Mouse (Mus musculus) midbrain, embryonic 16.5 days (tissue): ENCODE results near the gene 9230104L09Rik. TPM values are rescaled to one million over a fixed set of nuclear protein-coding genes. Genes with fewer than 3 reads are reported as not detected.

Source experiments
- ATAC-seq: fragments of 200-750 bp; cut with Nextera tagmentation; 2 replicates; pipeline ENCODE4 v1.8.0; 2017; ENCODE audit warnings: moderate TSS enrichment
- H3K27ac ChIP-seq: fragments of 300-500 bp; sonication (generic); 2 replicates; pipeline ENCODE4 v1.5.1; 2014; ENCODE audit warnings: mild to moderate bottlenecking, low read length, mixed read lengths
- H3K27me3 ChIP-seq: fragments of 300-500 bp; sonication (generic); 2 replicates; pipeline ENCODE4 v1.6.1; 2014; ENCODE audit warnings: low read depth, low read length, mixed read lengths; ENCODE audit not compliant: control insufficient read depth, insufficient read depth
- H3K36me3 ChIP-seq: fragments of 300-500 bp; sonication (generic); 2 replicates; pipeline ENCODE4 v1.6.1; 2014; ENCODE audit warnings: mild to moderate bottlenecking, low read length, moderate library complexity, mixed read lengths; ENCODE audit not compliant: control insufficient read depth, insufficient read depth
- H3K4me1 ChIP-seq: fragments of 300-500 bp; sonication (generic); 2 replicates; pipeline ENCODE4 v1.6.1; 2014; ENCODE audit warnings: mild to moderate bottlenecking, low read length, mixed read lengths; ENCODE audit not compliant: control insufficient read depth, insufficient read depth
- H3K4me2 ChIP-seq: fragments of 300-500 bp; sonication (generic); 2 replicates; pipeline ENCODE4 v1.6.1; 2014; ENCODE audit warnings: mild to moderate bottlenecking, low read length, mixed read lengths
- H3K4me3 ChIP-seq: fragments of 300-500 bp; sonication (generic); 2 replicates; pipeline ENCODE4 v1.5.1; 2014; ENCODE audit warnings: low read depth, mild to moderate bottlenecking, low read length, moderate library complexity, mixed read lengths
- H3K9ac ChIP-seq: fragments of 300-500 bp; sonication (generic); 2 replicates; pipeline ENCODE4 v1.6.1; 2014; ENCODE audit warnings: low read depth, low read length, mixed read lengths
- H3K9me3 ChIP-seq: fragments of 300-500 bp; sonication (generic); replicated peaks from 2 replicates; pipeline ENCODE4 v1.6.1; 2014; ENCODE audit warnings: mild to moderate bottlenecking, low read length, mixed read lengths; ENCODE audit not compliant: control insufficient read depth, poor library complexity, severe bottlenecking
- WGBS: fragments of 180-500 bp; shearing (Covaris S2); extraction: QIAGEN DNeasy Blood & Tissue Kit; methylation state at CpG from one replicate; pipeline ENCODE4 v1.1.7; 2014; 5-methylcytosine and 5-hydroxymethylcytosine counted together
- polyA plus RNA-seq: library from polyadenylated mRNA; unstranded; fragments of >200 nt; fragmentation: Nextera tagmentation; extraction: Ambion mirVana; gene quantifications from 2 replicates; pipeline ENCODE4 v1.2.1, GENCODE M21; 2015

Gene 9230104L09Rik
- polyA plus RNA-seq, 1 experiment from 2014 or later = not detected

- Histone ChIP-seq H3K27me3 (no peaks in the 10 kb centered on the region), H3K4me1 (peaks cover 17% of the 10 kb centered on the region), H3K4me2 (no peak overlapping the region), H3K9me3 (no peaks in the 10 kb centered on the region), H3K4me3 (no peak overlapping the region), H3K36me3 (peaks cover 10% of the 10 kb centered on the region; the same call in 1 of the 2 replicates), H3K9ac (no peak overlapping the region), H3K27ac (no peak overlapping the region)
- no peak for ATAC-seq
- 89% methylated on average over 1 of the region's 1 CpGs for WGBS
Observed at GRCm38 (mm10) chr2:148868959-148869358, 4.1 kb upstream of the 9230104L09Rik start.

- H3K36me3 ChIP-seq = no peaks in the 10 kb centered on the region
- no peak overlapping the region for H3K4me2 ChIP-seq
- H3K27me3 ChIP-seq = no peaks in the 10 kb centered on the region
- H3K4me1 ChIP-seq = no peaks in the 10 kb centered on the region
- no peak for ATAC-seq
- H3K4me3 ChIP-seq = no peak overlapping the region
- no peaks in the 10 kb centered on the region for H3K9me3 ChIP-seq
- H3K9ac ChIP-seq = no peak overlapping the region
- no peak overlapping the region for H3K27ac ChIP-seq
Observed at GRCm38 (mm10) chr2:148861693-148862092, 3.1 kb downstream of the 9230104L09Rik start.

GRCm38 (mm10) chr2:148860993-148861392, 3.8 kb downstream of the 9230104L09Rik start:
- ATAC-seq = no peak
- WGBS = 79% methylated on average over 4 of the region's 4 CpGs
- no peak overlapping the region for H3K4me3 ChIP-seq

GRCm38 (mm10) chr2:148857506-148857905, 7.3 kb downstream of the 9230104L09Rik start:
- WGBS = 80% methylated on average over 4 of the region's 4 CpGs
- H3K9ac ChIP-seq = no peak overlapping the region
- no peak overlapping the region for H3K27ac ChIP-seq
- no peak overlapping the region for H3K4me2 ChIP-seq
- no peak overlapping the region for H3K4me3 ChIP-seq
- H3K36me3 ChIP-seq = no peaks in the 10 kb centered on the region
- H3K27me3 ChIP-seq = no peaks in the 10 kb centered on the region
- no peaks in the 10 kb centered on the region for H3K9me3 ChIP-seq
- ATAC-seq = no peak
- no peaks in the 10 kb centered on the region for H3K4me1 ChIP-seq

More at GRCm38 (mm10) chr2:148860993-148861392, 3.8 kb downstream of the 9230104L09Rik start:
- Histone ChIP-seq H3K9ac (no peak overlapping the region), H3K9me3 (no peaks in the 10 kb centered on the region), H3K36me3 (no peaks in the 10 kb centered on the region), H3K27ac (no peak overlapping the region), H3K27me3 (no peaks in the 10 kb centered on the region), H3K4me2 (no peak overlapping the region), H3K4me1 (no peaks in the 10 kb centered on the region)

GRCm38 (mm10) chr2:148856630-148857400, 8.0 kb downstream of the 9230104L09Rik start:
- no peak overlapping the region for H3K4me2 ChIP-seq
- no peaks in the 10 kb centered on the region for H3K36me3 ChIP-seq
- no peaks in the 10 kb centered on the region for H3K9me3 ChIP-seq
- H3K9ac ChIP-seq = no peak overlapping the region
- H3K4me3 ChIP-seq = no peak overlapping the region
- no peaks in the 10 kb centered on the region for H3K4me1 ChIP-seq
- WGBS = 82% methylated on average over 8 of the region's 8 CpGs
- ATAC-seq = no peak
- H3K27me3 ChIP-seq = no peaks in the 10 kb centered on the region
- H3K27ac ChIP-seq = no peak overlapping the region

- Histone ChIP-seq H3K27me3 (no peaks in the 10 kb centered on the region), H3K4me1 (no peaks in the 10 kb centered on the region), H3K4me2 (no peak overlapping the region), H3K4me3 (no peak overlapping the region), H3K9me3 (no peaks in the 10 kb centered on the region), H3K36me3 (no peaks in the 10 kb centered on the region), H3K9ac (no peak overlapping the region), H3K27ac (no peak overlapping the region)
- peak; percentile 80 for ATAC-seq
- 45% methylated on average over 8 of the region's 8 CpGs for WGBS
Observed at GRCm38 (mm10) chr2:148851116-148851906, 13.5 kb downstream of the 9230104L09Rik start.

- no peak overlapping the region for H3K27ac ChIP-seq
- WGBS = 98% methylated on average over 2 of the region's 2 CpGs
- no peaks in the 10 kb centered on the region for H3K27me3 ChIP-seq
- H3K4me2 ChIP-seq = no peak overlapping the region
- no peaks in the 10 kb centered on the region for H3K9me3 ChIP-seq
- H3K4me1 ChIP-seq = no peaks in the 10 kb centered on the region
- ATAC-seq = no peak
- no peak overlapping the region for H3K9ac ChIP-seq
- no peaks in the 10 kb centered on the region for H3K36me3 ChIP-seq
- H3K4me3 ChIP-seq = no peak overlapping the region
Observed at GRCm38 (mm10) chr2:148839224-148839623, 25.6 kb downstream of the 9230104L09Rik start.

- no peak overlapping the region for H3K27ac ChIP-seq
- no peak overlapping the region for H3K4me3 ChIP-seq
- no peaks in the 10 kb centered on the region for H3K4me1 ChIP-seq
- 91% methylated on average over 5 of the region's 5 CpGs for WGBS
- H3K27me3 ChIP-seq = no peaks in the 10 kb centered on the region
- H3K9me3 ChIP-seq = no peaks in the 10 kb centered on the region
- H3K4me2 ChIP-seq = no peak overlapping the region
- ATAC-seq = no peak
- no peaks in the 10 kb centered on the region for H3K36me3 ChIP-seq
- no peak overlapping the region for H3K9ac ChIP-seq
Observed at GRCm38 (mm10) chr2:148838075-148838777, 26.6 kb downstream of the 9230104L09Rik start.
